Mouse (Mus musculus): Measurements from ENCODE around the gene Tdrd6.

Gene Tdrd6

GRCm38 (mm10) chr17:43619156-43619555 is 10.9 kb downstream of the Tdrd6 start:
- DNase-seq (ENCODE audit: extremely low read depth, insufficient read length, low spot score) = no peak

- no peak for DNase-seq (ENCODE audit: extremely low read depth, insufficient read length, low spot score)
Observed at GRCm38 (mm10) chr17:43612221-43612620, 17.9 kb downstream of the Tdrd6 start.

GRCm38 (mm10) chr17:43611586-43611985 is 18.5 kb downstream of the Tdrd6 start:
- no peak for DNase-seq (ENCODE audit: extremely low read depth, insufficient read length, low spot score)

- DNase-seq (ENCODE audit: extremely low read depth, insufficient read length, low spot score) = peak; percentile 50
Observed at GRCm38 (mm10) chr17:43606704-43607103, 23.4 kb downstream of the Tdrd6 start.

- no peak for DNase-seq (ENCODE audit: extremely low read depth, insufficient read length, low spot score)
Observed at GRCm38 (mm10) chr17:43598706-43599105, 31.4 kb downstream of the Tdrd6 start.

GRCm38 (mm10) chr17:43597742-43598141 is 32.4 kb downstream of the Tdrd6 start:
- DNase-seq (ENCODE audit: extremely low read depth, insufficient read length, low spot score) = no peak

GRCm38 (mm10) chr17:43592296-43593291 is 37.5 kb downstream of the Tdrd6 start:
- peak; percentile 61 for DNase-seq (ENCODE audit: extremely low read depth, insufficient read length, low spot score)

- DNase-seq (ENCODE audit: extremely low read depth, insufficient read length, low spot score) = no peak
Observed at GRCm38 (mm10) chr17:43590531-43590930, 39.6 kb downstream of the Tdrd6 start.

- DNase-seq (ENCODE audit: extremely low read depth, insufficient read length, low spot score) = no peak
Observed at GRCm38 (mm10) chr17:43589750-43590149, 40.3 kb downstream of the Tdrd6 start.

- no peak for DNase-seq (ENCODE audit: extremely low read depth, insufficient read length, low spot score)
Observed at GRCm38 (mm10) chr17:43587278-43587677, 42.8 kb downstream of the Tdrd6 start.

GRCm38 (mm10) chr17:43584771-43585170 is 45.3 kb downstream of the Tdrd6 start:
- no peak for DNase-seq (ENCODE audit: extremely low read depth, insufficient read length, low spot score)

- DNase-seq (ENCODE audit: extremely low read depth, insufficient read length, low spot score) = no peak
Observed at GRCm38 (mm10) chr17:43581012-43581467, 49.1 kb downstream of the Tdrd6 start.

- DNase-seq (ENCODE audit: extremely low read depth, insufficient read length, low spot score) = no peak
Observed at GRCm38 (mm10) chr17:43580456-43580855, 49.6 kb downstream of the Tdrd6 start.

GRCm38 (mm10) chr17:43573624-43574073 is 56.5 kb downstream of the Tdrd6 start:
- DNase-seq (ENCODE audit: extremely low read depth, insufficient read length, low spot score) = no peak

- DNase-seq (ENCODE audit: extremely low read depth, insufficient read length, low spot score) = no peak
Observed at GRCm38 (mm10) chr17:43569287-43569686, 60.8 kb downstream of the Tdrd6 start.

- peak; percentile 27 for DNase-seq (ENCODE audit: extremely low read depth, insufficient read length, low spot score)
Observed at GRCm38 (mm10) chr17:43567992-43568888, 61.9 kb downstream of the Tdrd6 start, which contains the start of gene Pla2g7. Pla2g7 (plus strand) TSS chr17:43568098.

GRCm38 (mm10) chr17:43567593-43567991 is 62.5 kb downstream of the Tdrd6 start:
- no peak for DNase-seq (ENCODE audit: extremely low read depth, insufficient read length, low spot score)

All from 3134 (cell line).